Mouse (Mus musculus) megakaryocyte, embryonic 14.5 days (primary cell): ENCODE results near the gene Kcnma1. TPM values are rescaled to one million over a fixed set of nuclear protein-coding genes. Genes with fewer than 3 reads are reported as not detected.

Experiments
- H3K27me3 ChIP-seq: replicated peaks from 2 replicates; pipeline ENCODE3; 2012; ENCODE audit warnings: inconsistent platforms
- H3K36me3 ChIP-seq: replicated peaks from 2 replicates; pipeline ENCODE3; 2012; ENCODE audit warnings: low read length, inconsistent platforms, mixed read lengths
- H3K4me1 ChIP-seq: 2 replicates; pipeline ENCODE4 v1.6.1; 2012; ENCODE audit warnings: inconsistent platforms
- H3K4me3 ChIP-seq: replicated peaks from 2 replicates; pipeline ENCODE3; 2012; ENCODE audit warnings: moderate library complexity, mild to moderate bottlenecking, inconsistent platforms
- H3K9me3 ChIP-seq: 2 replicates; pipeline ENCODE4 v1.6.1; 2012; ENCODE audit warnings: inconsistent platforms
- FLI1 ChIP-seq: IDR thresholded peaks from 2 replicates; pipeline ENCODE4 v1.6.1; 2012; ENCODE audit warnings: low read length, inconsistent platforms, mixed read lengths
- GATA1 ChIP-seq: IDR thresholded peaks from 3 replicates; pipeline ENCODE4 v1.6.1; 2012; ENCODE audit warnings: mixed read lengths, low read length, inconsistent platforms, borderline replicate concordance
- polyA plus RNA-seq: library from polyadenylated mRNA; stranded (reverse); fragments of >175 nt; gene quantifications from 2 replicates; pipeline ENCODE4 v1.2.3, GENCODE M21; 2012; ENCODE audit warnings: low replicate concordance; ENCODE audit not compliant: insufficient read depth

Kcnma1 gene
- polyA plus RNA-seq, 1 experiment = not detected

DNA sequence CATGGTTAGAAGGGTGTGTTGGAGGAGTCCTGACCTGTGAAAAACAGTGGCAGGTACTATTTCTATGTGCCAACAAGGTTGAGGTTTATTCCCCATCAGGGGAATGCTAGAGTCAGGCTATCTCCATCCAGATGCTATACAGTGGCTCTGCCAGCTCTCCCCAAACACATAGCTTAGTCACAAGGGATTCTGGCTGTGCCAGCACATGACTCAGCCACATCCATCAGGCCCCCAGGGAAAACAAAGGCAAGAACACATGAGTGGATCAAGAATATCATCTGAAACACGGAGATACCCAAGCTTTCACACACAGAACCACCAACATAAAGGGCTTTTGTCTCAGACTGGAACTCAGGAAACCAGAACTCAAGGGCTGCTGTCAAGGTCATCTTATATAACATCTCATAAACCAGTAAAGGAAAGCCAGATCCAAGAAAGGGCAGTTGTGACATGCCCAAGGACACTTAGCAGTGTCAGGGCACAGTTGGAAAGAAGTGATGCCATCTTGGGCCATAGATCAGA is 103.1 kb downstream of the Kcnma1 start:
- no peak for TF ChIP-seq GATA1
- no peak for TF ChIP-seq FLI1
- Histone ChIP-seq H3K9me3 (peaks cover 16% of the 10 kb centered on the region; the same call in 1 of the 2 replicates), H3K27me3 (no peaks in the 10 kb centered on the region), H3K4me3 (no peak overlapping the region), H3K4me1 (no peaks in the 10 kb centered on the region), H3K36me3 (no peaks in the 10 kb centered on the region)

DNA sequence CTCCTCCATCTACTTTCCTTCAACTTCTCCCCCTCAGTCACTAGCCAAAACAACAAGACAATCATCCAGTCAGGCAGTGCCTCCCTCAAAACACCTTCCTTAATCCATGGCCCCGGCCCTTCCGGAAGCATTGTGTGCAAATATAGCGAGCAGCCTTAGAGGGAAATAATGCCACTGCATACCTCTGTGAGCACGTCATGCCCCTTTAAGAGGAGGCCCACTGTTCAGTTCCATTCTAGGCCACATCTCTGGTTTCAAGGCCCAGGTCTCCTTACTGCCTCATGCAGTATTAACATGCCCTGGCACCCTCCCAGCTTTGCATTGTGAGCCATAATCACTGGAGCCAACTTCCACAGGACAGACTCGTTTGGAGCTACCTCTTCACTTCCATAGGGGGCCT is 105.7 kb downstream of the Kcnma1 start:
- peaks cover 4% of the 10 kb centered on the region; the same call in 1 of the 2 replicates for H3K9me3 ChIP-seq
- no peaks in the 10 kb centered on the region for H3K36me3 ChIP-seq
- TF ChIP-seq FLI1 (no peak), GATA1 (no peak)
- H3K4me3 ChIP-seq = no peak overlapping the region
- no peaks in the 10 kb centered on the region for H3K27me3 ChIP-seq
- H3K4me1 ChIP-seq = no peaks in the 10 kb centered on the region

DNA sequence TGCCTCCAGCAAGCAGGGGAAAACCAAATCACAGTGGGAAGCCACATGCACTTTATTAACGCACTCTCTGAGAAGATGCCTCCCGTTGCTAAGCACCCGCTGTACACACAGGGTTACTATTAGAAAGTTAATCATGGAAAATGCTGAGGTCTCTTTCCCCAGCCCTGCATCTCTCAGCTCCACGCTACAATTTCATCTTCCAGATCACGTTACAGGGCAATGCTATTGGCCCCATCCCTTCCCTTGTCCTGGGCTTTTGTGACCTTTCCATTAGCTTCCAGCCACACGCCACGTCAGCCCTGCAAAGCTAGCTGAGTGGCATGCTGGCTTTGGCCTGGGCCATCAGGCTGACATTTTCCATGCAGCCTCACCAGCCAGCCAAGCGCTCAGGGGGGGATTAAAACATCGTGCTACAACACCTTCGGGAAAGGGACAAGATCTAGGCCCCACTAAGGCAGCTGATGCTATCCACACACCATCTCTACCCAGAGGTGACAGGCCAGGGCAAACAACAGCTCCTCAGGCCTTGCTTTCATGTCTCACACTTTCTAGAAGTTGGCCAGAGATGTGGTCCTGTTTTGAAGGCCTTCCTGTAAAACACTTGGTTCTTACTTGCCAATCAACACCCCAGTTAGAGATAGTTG is 111.5 kb downstream of the Kcnma1 start:
- no peaks in the 10 kb centered on the region for H3K27me3 ChIP-seq
- H3K4me1 ChIP-seq = no peaks in the 10 kb centered on the region
- H3K4me3 ChIP-seq = no peak overlapping the region
- TF ChIP-seq FLI1 = no peak
- TF ChIP-seq GATA1 = no peak
- H3K9me3 ChIP-seq = peaks cover 11% of the 10 kb centered on the region; the same call in 1 of the 2 replicates
- no peaks in the 10 kb centered on the region for H3K36me3 ChIP-seq

DNA sequence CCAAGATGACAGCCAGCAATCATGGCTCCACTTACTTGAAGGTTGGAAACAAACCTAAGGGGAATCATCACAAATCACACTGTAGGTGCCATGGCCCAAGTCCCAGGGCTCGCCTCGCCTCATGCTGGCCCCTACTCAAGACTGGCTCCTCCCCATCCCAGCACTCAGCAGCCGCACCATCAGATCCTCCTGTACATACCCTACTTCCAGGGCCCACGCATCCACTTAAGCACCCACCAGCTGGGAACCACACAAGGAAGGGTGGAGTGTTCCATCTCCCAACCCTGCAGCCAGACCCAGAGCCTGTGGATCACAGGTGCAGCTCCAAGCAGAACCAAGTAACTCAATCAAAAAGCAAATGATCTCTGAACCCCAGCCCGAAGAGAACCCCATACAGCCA is 114.8 kb downstream of the Kcnma1 start:
- Histone ChIP-seq H3K27me3 (no peaks in the 10 kb centered on the region), H3K4me1 (no peaks in the 10 kb centered on the region), H3K9me3 (peaks cover 11% of the 10 kb centered on the region; the same call in 1 of the 2 replicates), H3K36me3 (no peaks in the 10 kb centered on the region), H3K4me3 (no peak overlapping the region)
- TF ChIP-seq FLI1 (no peak), GATA1 (no peak)

DNA sequence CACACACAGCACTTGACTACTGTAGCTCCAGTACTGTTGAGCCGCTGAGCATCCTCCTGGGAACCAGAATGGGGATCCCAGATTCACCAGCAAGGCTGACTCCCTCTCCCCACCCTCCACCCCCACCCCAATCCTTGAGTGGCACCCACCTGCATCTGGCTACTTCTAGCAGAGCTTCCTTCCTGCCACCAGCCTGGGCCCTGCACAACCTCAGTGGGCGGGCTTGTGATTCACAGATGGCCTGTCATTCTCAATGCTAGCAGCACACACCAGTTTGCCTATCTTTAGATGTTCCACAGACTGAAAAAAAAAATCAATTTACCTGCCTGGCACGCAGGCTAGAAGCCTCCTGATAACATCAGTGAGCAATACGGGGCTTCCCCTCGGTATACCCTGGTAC is 116.5 kb downstream of the Kcnma1 start:
- no peaks in the 10 kb centered on the region for H3K4me1 ChIP-seq
- no peaks in the 10 kb centered on the region for H3K27me3 ChIP-seq
- no peaks in the 10 kb centered on the region for H3K36me3 ChIP-seq
- no peak for TF ChIP-seq FLI1
- TF ChIP-seq GATA1 = no peak
- peaks cover 10% of the 10 kb centered on the region; the same call in 1 of the 2 replicates for H3K9me3 ChIP-seq
- no peak overlapping the region for H3K4me3 ChIP-seq

DNA sequence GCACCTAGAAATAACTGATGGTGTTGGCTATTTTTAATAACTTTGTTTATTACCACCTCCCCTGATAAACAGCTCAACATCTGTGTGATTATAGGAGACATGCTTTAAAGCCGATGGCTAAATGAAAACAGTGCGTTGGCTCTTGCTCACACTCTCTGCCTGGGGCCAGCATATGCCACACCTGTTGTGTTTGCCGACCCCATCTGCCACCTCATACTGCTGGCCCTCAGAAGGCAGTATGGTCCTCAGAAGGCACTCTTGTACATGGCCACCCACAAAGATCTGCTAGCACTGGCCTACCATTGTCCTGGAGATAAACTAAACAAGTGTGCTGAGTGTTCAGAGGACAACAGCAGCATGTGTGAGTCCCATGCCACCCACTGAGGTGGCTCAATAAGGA is 118.3 kb downstream of the Kcnma1 start:
- H3K36me3 ChIP-seq = no peaks in the 10 kb centered on the region
- H3K9me3 ChIP-seq = 0 out of 2 replicates have a peak, but pooled peaks cover 9% of the 10 kb centered on the region
- no peaks in the 10 kb centered on the region for H3K27me3 ChIP-seq
- H3K4me1 ChIP-seq = no peaks in the 10 kb centered on the region
- TF ChIP-seq FLI1 (no peak), GATA1 (no peak)
- no peak overlapping the region for H3K4me3 ChIP-seq

DNA sequence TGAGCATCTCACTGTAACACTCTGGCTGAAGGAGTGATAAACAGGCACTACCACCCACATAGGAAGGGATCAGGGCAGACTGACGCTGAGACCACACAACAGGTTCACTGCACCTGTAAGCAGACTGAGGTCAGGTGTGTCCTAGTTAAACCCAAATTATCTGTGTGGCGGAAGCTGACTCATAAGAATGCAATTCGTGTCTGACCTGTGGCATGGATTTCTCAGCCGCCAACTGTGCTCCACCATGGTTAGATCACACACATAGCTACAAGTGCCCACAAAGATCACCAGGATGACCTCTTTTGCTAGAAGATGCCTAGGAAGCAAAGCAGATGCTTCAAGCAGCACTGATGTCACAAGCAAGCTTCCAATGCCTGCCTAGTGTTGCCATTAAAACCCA is 128.2 kb downstream of the Kcnma1 start:
- no peak for TF ChIP-seq FLI1
- TF ChIP-seq GATA1 = no peak

DNA sequence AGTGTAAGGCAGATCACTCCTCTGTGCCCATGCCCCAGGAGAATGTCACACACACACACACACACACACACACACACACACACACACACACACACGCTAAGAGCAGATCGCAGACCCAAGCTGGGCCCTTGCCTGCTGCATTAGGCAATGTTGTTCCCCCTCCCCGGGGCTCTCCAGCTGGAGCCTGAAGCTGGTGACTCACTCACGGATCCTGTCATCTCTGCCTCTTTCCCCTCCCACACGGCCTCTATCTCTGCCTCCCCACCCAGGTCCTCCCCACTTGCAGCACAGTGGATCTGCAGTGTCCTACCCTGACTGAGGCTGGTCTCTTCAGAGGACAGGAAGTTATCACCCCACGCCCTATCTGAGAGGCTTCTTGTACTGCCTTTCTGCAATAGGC is 128.8 kb downstream of the Kcnma1 start:
- H3K4me3 ChIP-seq = no peak overlapping the region
- H3K27me3 ChIP-seq = no peaks in the 10 kb centered on the region
- no peaks in the 10 kb centered on the region for H3K4me1 ChIP-seq
- no peaks in the 10 kb centered on the region for H3K36me3 ChIP-seq
- H3K9me3 ChIP-seq = peaks cover 3% of the 10 kb centered on the region; the same call in 1 of the 2 replicates
- TF ChIP-seq GATA1 = no peak

More for the DNA sequence above, 128.2 kb downstream of the Kcnma1 start:
- Histone ChIP-seq H3K9me3 (peaks cover 3% of the 10 kb centered on the region; the same call in 1 of the 2 replicates), H3K4me1 (no peaks in the 10 kb centered on the region), H3K27me3 (no peaks in the 10 kb centered on the region), H3K4me3 (no peak overlapping the region), H3K36me3 (no peaks in the 10 kb centered on the region)

DNA sequence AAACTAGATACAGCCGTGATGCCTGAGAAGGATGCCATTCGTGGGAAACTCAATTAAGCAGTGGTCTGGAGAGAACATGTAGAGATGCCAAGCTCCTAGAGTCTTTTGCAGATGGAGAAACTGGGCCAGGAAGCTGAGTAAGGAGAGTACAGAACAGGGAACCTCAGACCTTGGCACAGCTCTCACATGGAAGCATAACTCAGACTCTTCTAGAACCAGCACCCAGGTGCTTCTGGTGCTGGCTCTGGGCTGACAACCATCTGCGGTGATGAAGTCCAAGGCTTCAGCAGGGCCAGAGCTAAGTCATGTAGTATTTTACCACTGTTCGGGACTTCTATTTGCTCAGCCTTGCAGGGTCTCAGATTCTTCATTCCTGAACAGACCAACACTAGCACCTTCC is 129.2 kb downstream of the Kcnma1 start:
- peaks cover 3% of the 10 kb centered on the region; the same call in 1 of the 2 replicates for H3K9me3 ChIP-seq
- no peaks in the 10 kb centered on the region for H3K27me3 ChIP-seq
- no peaks in the 10 kb centered on the region for H3K36me3 ChIP-seq
- TF ChIP-seq FLI1 (no peak), GATA1 (no peak)
- no peak overlapping the region for H3K4me3 ChIP-seq
- no peaks in the 10 kb centered on the region for H3K4me1 ChIP-seq

DNA sequence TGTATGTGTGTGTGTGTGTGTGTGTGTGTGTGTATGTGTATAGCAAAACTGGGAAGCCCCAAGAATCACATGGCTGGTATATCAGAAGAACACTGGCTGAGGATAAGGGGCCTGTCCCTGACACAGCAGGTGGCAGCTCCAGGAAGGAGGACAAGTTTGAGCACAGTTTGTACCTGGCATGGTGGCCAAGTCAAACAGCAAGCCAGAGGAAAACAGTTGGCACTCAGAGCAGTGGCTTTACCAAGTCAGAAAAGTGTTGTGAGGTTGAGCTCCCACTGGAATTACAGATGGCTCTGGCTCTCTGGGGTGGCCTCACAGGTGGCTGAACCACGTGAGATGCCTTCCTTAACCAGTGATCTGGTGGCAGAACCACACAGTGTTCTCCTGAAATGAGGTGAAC is 132.3 kb downstream of the Kcnma1 start:
- no peak for TF ChIP-seq GATA1
- no peak for TF ChIP-seq FLI1
- H3K4me3 ChIP-seq = no peak overlapping the region
- no peaks in the 10 kb centered on the region for H3K27me3 ChIP-seq
- H3K36me3 ChIP-seq = no peaks in the 10 kb centered on the region
- H3K4me1 ChIP-seq = no peaks in the 10 kb centered on the region
- H3K9me3 ChIP-seq = no peaks in the 10 kb centered on the region; the same call in 1 of the 2 replicates
